Mouse (Mus musculus): ENCODE results near the gene Lix1.

Lix1 gene

DNA sequence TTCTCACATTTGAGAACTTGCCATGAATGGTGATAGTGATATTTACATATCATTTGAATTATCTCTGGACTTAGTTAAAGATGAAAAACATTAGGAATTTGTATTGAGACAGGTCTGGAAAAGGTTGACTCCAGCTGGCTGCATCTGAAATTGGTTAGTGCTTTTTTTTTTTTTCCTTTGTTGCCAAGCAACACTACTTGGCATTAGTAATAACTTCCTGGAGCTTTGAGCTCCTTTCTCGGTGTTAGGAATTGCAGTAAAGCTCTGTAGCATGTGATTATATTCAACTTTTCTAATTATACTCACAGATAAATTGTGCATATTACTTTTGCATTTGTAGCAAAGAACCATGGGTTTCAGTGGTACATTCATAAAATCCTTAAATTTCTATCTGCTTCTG lies 96.4 kb downstream of the Lix1 start:
- no peak for DNase-seq

DNA sequence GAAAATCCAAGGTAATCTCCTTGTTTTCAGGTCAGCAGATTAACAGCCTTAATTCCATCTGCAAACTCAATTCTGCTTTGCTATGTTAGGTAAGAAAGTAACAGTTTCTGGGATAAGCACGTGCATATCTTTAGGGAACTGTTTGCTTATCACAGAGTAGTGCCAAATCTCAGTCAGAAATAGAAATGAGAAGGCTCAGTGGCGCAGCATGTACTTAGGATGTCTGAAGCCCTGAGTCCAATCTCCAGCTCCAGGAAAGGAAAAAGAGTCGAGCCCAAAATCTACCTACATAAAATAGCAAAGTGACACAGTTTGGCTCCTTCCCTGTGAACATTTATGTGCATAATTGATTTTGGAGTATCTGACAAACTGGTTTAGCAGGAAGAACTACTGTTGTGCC lies 96.8 kb downstream of the Lix1 start:
- no peak for DNase-seq

- no peak for DNase-seq
Measured at GRCm38 (mm10) chr17:17506677-17507076, 104.2 kb downstream of the Lix1 start.

Measured in kidney, postnatal 14 days (tissue).